In the genomic region with DNA sequence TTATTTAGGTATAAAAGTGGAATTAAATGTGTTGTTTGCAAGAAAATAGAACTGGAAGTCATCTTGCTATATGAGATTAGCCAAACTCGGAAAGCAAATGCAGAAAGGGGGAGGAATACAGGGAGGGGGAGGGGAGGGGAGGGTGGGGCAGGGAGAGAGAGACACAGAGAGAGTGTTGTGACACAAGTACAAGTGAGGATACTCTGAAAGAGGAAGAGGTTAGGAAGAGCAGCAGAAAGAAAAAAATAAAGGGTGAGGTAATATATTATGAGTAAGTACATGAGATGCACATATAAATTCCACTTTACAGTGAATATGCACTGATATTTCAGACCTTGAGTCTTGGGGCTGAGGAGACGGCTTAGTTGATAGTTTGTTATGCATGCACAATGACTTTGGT, we compare ENCODE assay signal across 24 mouse cellular contexts.
DNase-seq lines count a peak whose midpoint lies in the region; ATAC-seq and TF ChIP-seq lines count a peak whose summit lies in the region.
"Had no signal": no experiment of that assay in that cellular context is flagged by ENCODE, and none has a peak within 500 bp of the region (broad histone marks: within the 10 kb centered on the region; RNA-seq: fewer than 3 reads in every experiment).

No protein-coding gene starts in this region.

- H3K9ac ChIP-seq in CH12.LX (ENCODE audit: insufficient read depth, low read depth), result no peak overlapping the region
- H3K9ac ChIP-seq in kidney, embryonic 16.5 days (replicated peaks; ENCODE audit: low read length), result no peak overlapping the region
- H3K9ac ChIP-seq: embryonic facial prominence, embryonic 13.5 days; embryonic facial prominence, embryonic 15.5 days; forebrain, embryonic 12.5 days had no signal

- dilution Hi-C loops in CH12.LX (cut with MboI; ENCODE audit: extremely low pct_ligation_motif_present, extremely low pct_unique_long_range_greater_than_20kb, low sequenced_read_pairs), result no loop called here

- intact Hi-C loops in left cerebral cortex, postnatal 25 days (cut with DNase I), result no loop called here

- peak; percentile 73 for ATAC-seq in megakaryocyte, adult 5-6 weeks (ENCODE audit: poor library complexity, severe bottlenecking)
- no peak for ATAC-seq in kidney, embryonic 16.5 days (ENCODE audit: low FRiP score, low TSS enrichment)
- ATAC-seq: CD4-positive, CD25-positive, alpha-beta regulatory T cell, adult 4 months; forebrain, embryonic 14.5 days; forebrain, embryonic 16.5 days had no signal

- H3K9me3 ChIP-seq in CH12.LX (replicated peaks; ENCODE audit: low read length), result no peaks in the 10 kb centered on the region
- H3K9me3 ChIP-seq in kidney, embryonic 16.5 days (ENCODE audit: low read length), result no peaks in the 10 kb centered on the region
- H3K9me3 ChIP-seq: embryonic facial prominence, embryonic 13.5 days; embryonic facial prominence, embryonic 15.5 days; forebrain, embryonic 10.5 days; forebrain, embryonic 12.5 days had no signal

- in situ Hi-C loops in CH12.LX (cut with MboI; ENCODE audit: low pct_ligation_motif_present, low pct_unique_long_range_greater_than_20kb, low sequenced_read_pairs), result no loop called here

- no peak for TF ChIP-seq CTCF in CH12.LX (conservative IDR thresholded peaks at IDR 0.05 in 1 of 2, IDR thresholded peaks at IDR 0.05 in 1 of 2; ENCODE audit: low read depth in 2 of 2, low read length in 2 of 2)

- TF ChIP-seq RAD21 in CH12.LX (IDR thresholded peaks at IDR 0.05; ENCODE audit: low read depth, low read length), result no peak

- TF ChIP-seq POLR2A in CH12.LX (IDR thresholded peaks at IDR 0.05; ENCODE audit: low read depth, low read length), result no peak

- H3K79me2 ChIP-seq in CH12.LX (replicated peaks; ENCODE audit: control insufficient read depth, extremely low read depth, insufficient read depth, poor library complexity, severe bottlenecking), result no peaks in the 10 kb centered on the region

- H3K4me1 ChIP-seq in CH12.LX (ENCODE audit: control insufficient read depth in 1 of 2, insufficient read depth in 2 of 2), result peaks cover 8 to 23% of the 10 kb centered on the region in 2 experiments
- no peaks in the 10 kb centered on the region for H3K4me1 ChIP-seq in kidney, embryonic 16.5 days (ENCODE audit: insufficient read depth, low read length)
- H3K4me1 ChIP-seq: embryonic facial prominence, embryonic 13.5 days; embryonic facial prominence, embryonic 15.5 days had no signal

- H3K27ac ChIP-seq in CH12.LX (ENCODE audit: insufficient read depth, low read depth), result no peak overlapping the region
- H3K27ac ChIP-seq in kidney, embryonic 16.5 days (ENCODE audit: low read length), result no peak overlapping the region
- H3K27ac ChIP-seq: embryonic facial prominence, embryonic 13.5 days; embryonic facial prominence, embryonic 15.5 days; forebrain, embryonic 10.5 days; forebrain, embryonic 12.5 days had no signal

- DNase-seq in CH12.LX (ENCODE audit: extremely low read depth), result peak; percentile 20
- no peak for DNase-seq in left cerebral cortex, postnatal 25 days (ENCODE audit: low spot score in 2 of 2)
- no peak for DNase-seq in thymus, postnatal 14 days
- DNase-seq: adrenal gland, adult 2 months; adrenal gland, postnatal 10 days; adrenal gland, postnatal 25 days; B cell, adult 2 months; cerebellum, adult 11 months; cerebellum, adult 18-20 months; cerebellum, adult 8-10 months; cerebellum, adult 9-11 months; cerebellum, postnatal 14 days; cerebellum, postnatal 36 days; embryo, embryonic 11 days had no signal

- no peak overlapping the region for H3K4me3 ChIP-seq in CH12.LX (replicated peaks in 1 of 3; ENCODE audit: low read depth in 2 of 3, low read length in 2 of 3, poor library complexity in 1 of 3)
- no peak overlapping the region for H3K4me3 ChIP-seq in kidney, embryonic 16.5 days (ENCODE audit: low read length)
- H3K4me3 ChIP-seq: embryonic facial prominence, embryonic 13.5 days; embryonic facial prominence, embryonic 15.5 days; erythroblast, embryonic 14.5 days; forebrain, embryonic 10.5 days; forebrain, embryonic 12.5 days had no signal

- H3K27me3 ChIP-seq in CH12.LX (replicated peaks), result no peaks in the 10 kb centered on the region
- H3K27me3 ChIP-seq in kidney, embryonic 16.5 days (ENCODE audit: insufficient read depth, low read length), result no peaks in the 10 kb centered on the region
- H3K27me3 ChIP-seq: embryonic facial prominence, embryonic 13.5 days; embryonic facial prominence, embryonic 15.5 days; forebrain, embryonic 12.5 days had no signal

- 78% methylated on average over 2 of the region's 2 CpGs for WGBS in kidney, embryonic 16.5 days

- no peak for TF ChIP-seq EP300 in CH12.LX (IDR thresholded peaks at IDR 0.05; ENCODE audit: low read length)

- no peaks in the 10 kb centered on the region for H3K36me3 ChIP-seq in CH12.LX (replicated peaks in 1 of 2; ENCODE audit: control insufficient read depth in 1 of 2, insufficient read depth in 1 of 2, low read length in 1 of 2)
- H3K36me3 ChIP-seq in kidney, embryonic 16.5 days (ENCODE audit: insufficient read depth, low read length), result no peaks in the 10 kb centered on the region
- H3K36me3 ChIP-seq: embryonic facial prominence, embryonic 13.5 days; embryonic facial prominence, embryonic 15.5 days; forebrain, embryonic 10.5 days; forebrain, embryonic 12.5 days had no signal

- no peak overlapping the region for H3K4me2 ChIP-seq in CH12.LX (ENCODE audit: insufficient read depth, low read depth, poor library complexity, severe bottlenecking)
- no peak overlapping the region for H3K4me2 ChIP-seq in kidney, embryonic 16.5 days (replicated peaks; ENCODE audit: low read depth, low read length)
- H3K4me2 ChIP-seq: embryonic facial prominence, embryonic 13.5 days; embryonic facial prominence, embryonic 15.5 days; forebrain, embryonic 12.5 days had no signal

TF ChIP-seq in CH12.LX, 34 proteins besides CTCF, POLR2A, EP300 and RAD21:
- TF ChIP-seq NRF1 (IDR thresholded peaks at IDR 0.05; ENCODE audit: low read depth, low read length) (no peak), SMC3 (IDR thresholded peaks at IDR 0.05; ENCODE audit: low read depth, low read length) (no peak), MEF2A (IDR thresholded peaks at IDR 0.05; ENCODE audit: borderline replicate concordance, low read depth, low read length) (no peak), USF1 (IDR thresholded peaks at IDR 0.05; ENCODE audit: low read depth, low read length) (no peak), JUN (IDR thresholded peaks at IDR 0.05; ENCODE audit: insufficient read depth, low read depth, low read length) (no peak), GABPA (IDR thresholded peaks at IDR 0.05; ENCODE audit: insufficient replicate concordance, low read depth, low read length) (no peak), CHD1 (IDR thresholded peaks at IDR 0.05; ENCODE audit: low read depth, low read length) (no peak), ZNF384 (IDR thresholded peaks at IDR 0.05; ENCODE audit: low read depth, low read length) (no peak), ELF1 (IDR thresholded peaks at IDR 0.05; ENCODE audit: low read depth, low read length) (no peak), TBP (conservative IDR thresholded peaks at IDR 0.05; ENCODE audit: low read depth, low read length) (no peak), TCF12 (IDR thresholded peaks at IDR 0.05; ENCODE audit: low read depth, low read length) (no peak), ETS1 (conservative IDR thresholded peaks at IDR 0.05; ENCODE audit: low read depth, low read length) (no peak), SIN3A (IDR thresholded peaks at IDR 0.05; ENCODE audit: low read length) (no peak), CHD2 (IDR thresholded peaks at IDR 0.05; ENCODE audit: low read length) (no peak), ZC3H11A (IDR thresholded peaks at IDR 0.05; ENCODE audit: low read depth, low read length) (no peak), BHLHE40 (IDR thresholded peaks at IDR 0.05; ENCODE audit: low read depth, low read length) (no peak), POLR2AphosphoS2 (IDR thresholded peaks at IDR 0.05; ENCODE audit: low read depth, low read length) (no peak), MAZ (IDR thresholded peaks at IDR 0.05; ENCODE audit: low read depth, low read length) (no peak), UBTF (IDR thresholded peaks at IDR 0.05; ENCODE audit: low read depth, low read length) (no peak), PAX5 (IDR thresholded peaks at IDR 0.05; ENCODE audit: low read length) (no peak)
